Mouse (Mus musculus) MEL (cell line): ENCODE measurements around the gene Ube2l6. TPM values are rescaled to one million over a fixed set of nuclear protein-coding genes. Genes with fewer than 3 reads are reported as not detected.
A peak's percentile ranks its signal among the peaks of the same experiment; 100 is the strongest.

ENCODE experiments used
- DNase-seq: peaks from one replicate; pipeline ENCODE4 v3.0.0; 2011; ENCODE audit warnings: low read depth, low spot score
- H3K27ac ChIP-seq: 2 replicates; pipeline ENCODE4 v1.5.1; 2012; ENCODE audit warnings: low read depth, mild to moderate bottlenecking, control low read depth, low read length, moderate library complexity; ENCODE audit not compliant: control insufficient read depth
- H3K27me3 ChIP-seq, 2 experiments: fragments of 150-350 bp in 1 of 2; sonication (generic) in 1 of 2; 2 replicates each; pipeline ENCODE4 v1.6.1; 2012; ENCODE audit warnings: low read length in 2 of 2, mild to moderate bottlenecking in 2 of 2, improper control_type of control experiment in 1 of 2, moderate library complexity in 1 of 2; ENCODE audit not compliant: insufficient read depth in 2 of 2, control insufficient read depth in 1 of 2
- H3K36me3 ChIP-seq, 2 experiments: 2 replicates each; pipeline ENCODE4 v1.6.1; 2012 to 2014; ENCODE audit warnings: low read length in 2 of 2, improper control_type of control experiment in 1 of 2, inconsistent platforms in 1 of 2, mild to moderate bottlenecking in 1 of 2; ENCODE audit not compliant: insufficient read depth in 2 of 2, control insufficient read depth in 1 of 2
- H3K4me1 ChIP-seq, 2 experiments: fragments of 150-350 bp in 1 of 2; sonication (generic) in 1 of 2; 2 replicates each; pipeline ENCODE4 v1.6.1; 2012; ENCODE audit warnings: low read length in 2 of 2, improper control_type of control experiment in 1 of 2, mild to moderate bottlenecking in 1 of 2; ENCODE audit not compliant: insufficient read depth in 2 of 2, control insufficient read depth in 1 of 2
- H3K4me3 ChIP-seq, 2 experiments: fragments of 150-350 bp in 1 of 2; sonication (generic) in 1 of 2; 2 replicates each; pipeline ENCODE4 v1.5.1; 2012; ENCODE audit warnings: low read depth in 2 of 2, low read length in 2 of 2, mild to moderate bottlenecking in 2 of 2, moderate library complexity in 2 of 2, control low read depth in 1 of 2, improper control_type of control experiment in 1 of 2; ENCODE audit not compliant: control insufficient read depth in 1 of 2, insufficient read depth in 1 of 2
- H3K79me2 ChIP-seq: 2 replicates; pipeline ENCODE4 v1.6.1; 2012; ENCODE audit warnings: mild to moderate bottlenecking, low read length, moderate library complexity; ENCODE audit not compliant: control insufficient read depth, poor library complexity, insufficient read depth
- H3K9ac ChIP-seq: 2 replicates; pipeline ENCODE4 v1.6.1; 2012; ENCODE audit warnings: low read depth, mild to moderate bottlenecking, control low read depth, low read length, moderate library complexity; ENCODE audit not compliant: control insufficient read depth, poor library complexity, severe bottlenecking
- H3K9me3 ChIP-seq: fragments of 150-350 bp; sonication (generic); replicated peaks from 2 replicates; pipeline ENCODE4 v1.6.1; 2012; ENCODE audit warnings: mild to moderate bottlenecking, low read length, improper control_type of control experiment, moderate library complexity; ENCODE audit not compliant: insufficient read depth
- BHLHE40 ChIP-seq: IDR thresholded peaks from 2 replicates; pipeline ENCODE4 v1.6.1; 2012; ENCODE audit warnings: low read depth, mild to moderate bottlenecking, inconsistent platforms, low read length, improper control_type of control experiment, borderline replicate concordance
- CHD1 ChIP-seq: IDR thresholded peaks from 2 replicates; pipeline ENCODE4 v1.6.1; 2012; ENCODE audit warnings: low read depth, mild to moderate bottlenecking, inconsistent platforms, low read length, improper control_type of control experiment
- CHD2 ChIP-seq: IDR thresholded peaks from 2 replicates; pipeline ENCODE4 v1.6.1; 2011; ENCODE audit warnings: low read length, improper control_type of control experiment
- CTCF ChIP-seq, 3 experiments: IDR thresholded peaks in 2 of 3; conservative IDR thresholded peaks in 1 of 3; 2 replicates each; pipeline ENCODE4 v1.5.1; 2011 to 2012; ENCODE audit warnings: low read length in 3 of 3, low read depth in 2 of 3, mild to moderate bottlenecking in 2 of 3, improper control_type of control experiment in 1 of 3, inconsistent platforms in 1 of 3, mixed read lengths in 1 of 3, moderate library complexity in 1 of 3; ENCODE audit not compliant: control insufficient read depth in 1 of 3, insufficient read depth in 1 of 3, poor library complexity in 1 of 3, severe bottlenecking in 1 of 3
- E2F4 ChIP-seq: IDR thresholded peaks from 2 replicates; pipeline ENCODE4 v1.6.1; 2011; ENCODE audit warnings: low read depth, low read length, improper control_type of control experiment, borderline replicate concordance
- ELF1 ChIP-seq: IDR thresholded peaks from 2 replicates; pipeline ENCODE4 v1.6.1; 2014; ENCODE audit warnings: low read depth, mild to moderate bottlenecking, inconsistent platforms, low read length, improper control_type of control experiment, moderate library complexity
- EP300 ChIP-seq, 2 experiments: IDR thresholded peaks; 2 replicates each; pipeline ENCODE4 v1.6.1; 2011; ENCODE audit warnings: improper control_type of control experiment in 2 of 2, low read length in 2 of 2, low read depth in 1 of 2, mild to moderate bottlenecking in 1 of 2
- ETS1 ChIP-seq: IDR thresholded peaks from 2 replicates; pipeline ENCODE4 v1.6.1; 2012; ENCODE audit warnings: low read depth, mild to moderate bottlenecking, inconsistent platforms, low read length, improper control_type of control experiment, moderate library complexity
- GABPA ChIP-seq: IDR thresholded peaks from 2 replicates; pipeline ENCODE4 v1.6.1; 2012; ENCODE audit warnings: low read depth, mild to moderate bottlenecking, inconsistent platforms, low read length, improper control_type of control experiment, moderate library complexity
- GATA1 ChIP-seq: IDR thresholded peaks from 2 replicates; pipeline ENCODE4 v1.6.1; 2011; ENCODE audit warnings: low read depth, low read length, improper control_type of control experiment
- HCFC1 ChIP-seq: IDR thresholded peaks from 2 replicates; pipeline ENCODE4 v1.6.1; 2012; ENCODE audit warnings: low read depth, mild to moderate bottlenecking, inconsistent platforms, low read length, improper control_type of control experiment, moderate library complexity
- JUND ChIP-seq: IDR thresholded peaks from 2 replicates; pipeline ENCODE4 v1.6.1; 2011; ENCODE audit warnings: low read depth, mild to moderate bottlenecking, improper control_type of control experiment, low read length
- KAT2A ChIP-seq: conservative IDR thresholded peaks from 2 replicates; pipeline ENCODE4 v1.6.1; 2012; ENCODE audit warnings: low read depth, low read length, improper control_type of control experiment, inconsistent platforms
- MAFK ChIP-seq: IDR thresholded peaks from 2 replicates; pipeline ENCODE4 v1.6.1; 2011; ENCODE audit warnings: low read depth, mild to moderate bottlenecking, low read length, improper control_type of control experiment, borderline replicate concordance
- MAX ChIP-seq: IDR thresholded peaks from 2 replicates; pipeline ENCODE4 v1.6.1; 2011; ENCODE audit warnings: low read length, improper control_type of control experiment
- MAZ ChIP-seq: IDR thresholded peaks from 2 replicates; pipeline ENCODE4 v1.6.1; 2012; ENCODE audit warnings: low read depth, mild to moderate bottlenecking, inconsistent platforms, low read length, improper control_type of control experiment
- MEF2A ChIP-seq: IDR thresholded peaks from 2 replicates; pipeline ENCODE4 v1.6.1; 2014; ENCODE audit warnings: low read depth, mild to moderate bottlenecking, inconsistent platforms, low read length, improper control_type of control experiment; ENCODE audit not compliant: poor library complexity, insufficient replicate concordance, severe bottlenecking; ENCODE audit errors: extremely low read depth
- MXI1 ChIP-seq: IDR thresholded peaks from 2 replicates; pipeline ENCODE4 v1.6.1; 2011; ENCODE audit warnings: mild to moderate bottlenecking, low read depth, low read length, improper control_type of control experiment
- MYB ChIP-seq: IDR thresholded peaks from 2 replicates; pipeline ENCODE4 v1.6.1; 2011; ENCODE audit warnings: mild to moderate bottlenecking, low read depth, low read length, improper control_type of control experiment
- MYC ChIP-seq: IDR thresholded peaks from 2 replicates; pipeline ENCODE4 v1.6.1; 2011; ENCODE audit warnings: low read depth, mild to moderate bottlenecking, low read length, improper control_type of control experiment, moderate library complexity
- NELFE ChIP-seq: IDR thresholded peaks from 2 replicates; pipeline ENCODE4 v1.6.1; 2011; ENCODE audit warnings: low read depth, low read length, improper control_type of control experiment
- NRF1 ChIP-seq: IDR thresholded peaks from 2 replicates; pipeline ENCODE4 v1.6.1; 2014; ENCODE audit warnings: low read depth, mild to moderate bottlenecking, inconsistent platforms, low read length, improper control_type of control experiment, moderate library complexity; ENCODE audit not compliant: poor library complexity, insufficient read depth, severe bottlenecking
- POLR2A ChIP-seq, 2 experiments: IDR thresholded peaks; 2 replicates each; pipeline ENCODE4 v1.6.1; 2011 to 2012; ENCODE audit warnings: low read length in 2 of 2, mild to moderate bottlenecking in 2 of 2, control low read depth in 1 of 2, improper control_type of control experiment in 1 of 2, low read depth in 1 of 2, moderate library complexity in 1 of 2; ENCODE audit not compliant: control insufficient read depth in 1 of 2, insufficient read depth in 1 of 2, poor library complexity in 1 of 2
- POLR2AphosphoS2 ChIP-seq: IDR thresholded peaks from 2 replicates; pipeline ENCODE4 v1.6.1; 2011; ENCODE audit warnings: low read length, improper control_type of control experiment
- POLR2AphosphoS5 ChIP-seq: IDR thresholded peaks from 2 replicates; pipeline ENCODE4 v1.6.1; 2012; ENCODE audit warnings: low read depth, borderline replicate concordance, mild to moderate bottlenecking, inconsistent platforms, low read length, moderate library complexity, mixed read lengths
- RAD21 ChIP-seq: IDR thresholded peaks from 2 replicates; pipeline ENCODE4 v1.6.1; 2011; ENCODE audit warnings: mild to moderate bottlenecking, low read depth, low read length, improper control_type of control experiment
- SIN3A ChIP-seq: IDR thresholded peaks from 2 replicates; pipeline ENCODE4 v1.6.1; 2012; ENCODE audit warnings: low read length, improper control_type of control experiment, inconsistent platforms
- SMC3 ChIP-seq: IDR thresholded peaks from 2 replicates; pipeline ENCODE4 v1.6.1; 2011; ENCODE audit warnings: low read depth, low read length, improper control_type of control experiment
- TAL1 ChIP-seq: IDR thresholded peaks from 2 replicates; pipeline ENCODE4 v1.6.1; 2012; ENCODE audit warnings: mild to moderate bottlenecking, inconsistent platforms, low read length, moderate library complexity, mixed read lengths
- TBP ChIP-seq: IDR thresholded peaks from 2 replicates; pipeline ENCODE4 v1.8.0; 2011; ENCODE audit warnings: low read depth, low read length, improper control_type of control experiment
- TCF12 ChIP-seq: IDR thresholded peaks from 2 replicates; pipeline ENCODE4 v1.6.1; 2014; ENCODE audit warnings: low read depth, mild to moderate bottlenecking, inconsistent platforms, low read length, improper control_type of control experiment, moderate library complexity
- USF1 ChIP-seq: IDR thresholded peaks from 2 replicates; pipeline ENCODE4 v1.6.1; 2014; ENCODE audit warnings: low read depth, mild to moderate bottlenecking, inconsistent platforms, low read length, improper control_type of control experiment, moderate library complexity
- USF2 ChIP-seq, 2 experiments: IDR thresholded peaks; 2 replicates each; pipeline ENCODE4 v1.6.1; 2011 to 2012; ENCODE audit warnings: improper control_type of control experiment in 2 of 2, low read length in 2 of 2, borderline replicate concordance in 1 of 2, inconsistent platforms in 1 of 2, low read depth in 1 of 2, mild to moderate bottlenecking in 1 of 2; ENCODE audit not compliant: insufficient read depth in 1 of 2
- ZC3H11A ChIP-seq: IDR thresholded peaks from 2 replicates; pipeline ENCODE4 v1.6.1; 2012; ENCODE audit warnings: low read depth, mild to moderate bottlenecking, inconsistent platforms, low read length, improper control_type of control experiment
- ZKSCAN1 ChIP-seq: IDR thresholded peaks from 2 replicates; pipeline ENCODE4 v1.6.1; 2012; ENCODE audit warnings: low read depth, mild to moderate bottlenecking, inconsistent platforms, low read length, improper control_type of control experiment, moderate library complexity
- ZMIZ1 ChIP-seq: IDR thresholded peaks from 2 replicates; pipeline ENCODE4 v1.6.1; 2012; ENCODE audit warnings: low read depth, mild to moderate bottlenecking, inconsistent platforms, low read length, improper control_type of control experiment, moderate library complexity
- polyA plus RNA-seq, 2 experiments: library from polyadenylated mRNA; stranded (reverse) in 1 of 2; unstranded in 1 of 2; fragments of >175 nt in 1 of 2; fragments of >200 nt in 1 of 2; gene quantifications; 2 replicates each; pipeline versions ENCODE4 v1.2.1 to v1.2.4; 2012; ENCODE audit warnings: low replicate concordance in 2 of 2, low read depth in 1 of 2; ENCODE audit not compliant: insufficient read length in 2 of 2, insufficient read depth in 1 of 2, missing spikeins in 1 of 2
- total RNA-seq: library from RNA; depleted of rRNA; stranded (reverse); fragments of 300-350 nt; gene quantifications from 2 replicates; pipeline ENCODE4 v1.2.3, GENCODE M21; 2012

Ube2l6 gene
- total and polyA plus RNA-seq, 3 experiments: 17.5 to 37.0 TPM; not detected in 1

DNA sequence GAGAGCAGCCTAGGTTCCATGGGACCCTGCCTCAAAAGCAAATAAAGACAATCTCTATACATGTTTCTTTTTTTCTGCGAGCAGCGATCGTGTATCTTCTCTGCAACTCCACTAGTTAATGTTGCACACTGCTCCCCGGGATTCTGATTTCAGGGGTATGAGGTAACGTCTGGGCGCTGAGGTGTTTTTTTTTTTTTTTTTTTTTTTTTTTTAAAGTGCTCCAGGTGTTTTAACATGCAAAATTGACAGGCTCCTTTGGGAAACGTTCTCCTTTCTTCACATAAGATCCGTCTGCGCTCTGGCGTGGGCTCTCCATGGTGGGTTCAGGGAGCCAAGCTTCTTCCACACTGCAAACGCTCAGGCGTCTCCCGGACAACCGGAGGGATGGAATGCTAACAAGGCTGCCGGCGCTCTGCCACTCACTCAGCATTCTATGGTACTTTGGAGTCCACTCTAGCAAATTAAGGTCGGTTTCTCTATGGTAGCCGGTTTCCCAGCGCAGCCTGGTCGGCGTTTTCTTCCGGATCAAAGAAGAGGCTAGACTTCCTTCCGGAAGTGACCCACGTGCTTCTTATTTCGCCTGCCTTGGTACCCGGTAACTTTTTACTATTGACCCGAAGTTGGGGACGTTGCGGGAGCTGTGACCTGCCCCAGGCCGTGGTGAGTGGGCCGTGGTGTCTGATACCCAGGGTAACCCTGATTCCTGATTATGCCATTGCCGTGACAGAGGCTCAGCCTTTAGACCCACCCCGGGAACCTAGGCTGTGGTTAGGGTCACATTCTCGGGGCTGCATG, 28.1 kb downstream of the Ube2l6 start, which contains the start of gene Timm10:
Timm10 (plus strand) TSS at position 510 of the 795 bp plus-strand sequence.
- DNase-seq: peak; percentile 96
- Histone ChIP-seq H3K9ac (peak within 1 kb of the TSS; percentile 96), H3K4me1 (peaks cover 0 to 17% of the 10 kb centered on the region in 2 experiments; a peak in 2 of 4 replicates), H3K27me3 (no peaks in the 10 kb centered on the region), H3K4me3 (peak within 1 kb of the TSS; percentile 74 to 99), H3K79me2 (peaks cover 16% of the 10 kb centered on the region), H3K36me3 (peaks cover 0 to 11% of the 10 kb centered on the region in 2 experiments; a peak in 2 of 4 replicates), H3K9me3 (no peaks in the 10 kb centered on the region), H3K27ac (peak within 1 kb of the TSS; percentile 78)
- no peak for TF ChIP-seq USF2 (IDR thresholded peaks at IDR 0.05; ENCODE audit: borderline replicate concordance in 1 of 2, insufficient read depth in 1 of 2, low read depth in 1 of 2, low read length in 2 of 2)
- peak; percentile 51; the same call in 1 of the 2 replicates for TF ChIP-seq TCF12
- no peak for TF ChIP-seq ZKSCAN1
- peak; percentile 43; the same call in 1 of the 2 replicates for TF ChIP-seq ZMIZ1
- no peak for TF ChIP-seq JUND
- peak; percentile 82 for TF ChIP-seq USF1
- TF ChIP-seq POLR2AphosphoS2: no peak
- TF ChIP-seq MAZ: no peak
- peak; percentile 73 for TF ChIP-seq NELFE
- TF ChIP-seq NRF1: peak; percentile 50; the same call in 1 of the 2 replicates
- peak in 1 of 2 experiments; percentile 13; a peak in 1 of 4 replicates for TF ChIP-seq EP300 (IDR thresholded peaks at IDR 0.05; ENCODE audit: low read depth in 1 of 2, low read length in 2 of 2)
- no peak for TF ChIP-seq BHLHE40
- TF ChIP-seq SMC3: no peak
- TF ChIP-seq ELF1: peak; percentile 94
- TF ChIP-seq MYC: peak; percentile 100
- TF ChIP-seq POLR2AphosphoS5: no peak
- peak; percentile 97 for TF ChIP-seq HCFC1
- peak in 1 of 2 experiments; percentile 64; a peak in 3 of 4 replicates for TF ChIP-seq POLR2A (IDR thresholded peaks at IDR 0.05; ENCODE audit: control insufficient read depth in 1 of 2, insufficient read depth in 1 of 2, low read depth in 1 of 2, low read length in 2 of 2, poor library complexity in 1 of 2)
- TF ChIP-seq MEF2A: no peak
- no peak for TF ChIP-seq TAL1
- TF ChIP-seq CHD2: no peak; the same call in 1 of the 2 replicates
- no peak; the same call in 1 of the 2 replicates for TF ChIP-seq GABPA
- TF ChIP-seq CHD1: no peak
- no peak for TF ChIP-seq CTCF (IDR thresholded peaks at IDR 0.05 in 2 of 3, conservative IDR thresholded peaks at IDR 0.05 in 1 of 3; ENCODE audit: control insufficient read depth in 1 of 3, insufficient read depth in 1 of 3, low read depth in 2 of 3, low read length in 3 of 3, poor library complexity in 1 of 3, severe bottlenecking in 1 of 3)
- no peak for TF ChIP-seq RAD21
- peak; percentile 100 for TF ChIP-seq MXI1
- no peak for TF ChIP-seq GATA1
- peak; percentile 89 for TF ChIP-seq KAT2A
- TF ChIP-seq TBP: peak; percentile 94
- TF ChIP-seq MAX: peak; percentile 98
- TF ChIP-seq MAFK: no peak
- TF ChIP-seq SIN3A: peak; percentile 100
- TF ChIP-seq ZC3H11A: no peak
- no peak for TF ChIP-seq MYB
- TF ChIP-seq ETS1: peak; percentile 69; the same call in 1 of the 2 replicates
- no peak for TF ChIP-seq E2F4
